Mouse (Mus musculus): ENCODE results near the gene Farsb.

DNA sequence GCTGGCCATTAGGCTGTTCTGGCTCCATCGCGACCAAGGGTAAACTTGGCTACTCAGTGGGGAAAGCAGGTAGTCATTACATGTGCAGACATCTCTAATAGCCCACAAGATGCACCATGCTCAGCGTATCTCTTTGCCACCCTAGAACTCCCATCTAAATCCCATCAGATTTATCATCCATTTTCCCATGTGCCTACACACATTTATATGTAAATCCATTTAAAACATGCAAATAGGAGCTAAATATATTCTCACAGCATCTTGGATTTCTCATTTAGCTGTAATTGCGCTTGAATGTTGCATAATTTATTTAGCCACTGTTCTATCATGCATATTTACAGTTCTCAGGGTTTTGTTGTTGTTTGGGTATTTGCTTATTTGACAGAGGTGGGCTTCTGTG, 107.7 kb downstream of the Farsb start:
- TF ChIP-seq CTCF (conservative IDR thresholded peaks at IDR 0.05; ENCODE audit: insufficient read depth, insufficient read length, low read depth, low read length) (no peak), POLR2A (IDR thresholded peaks at IDR 0.05; ENCODE audit: low read depth, low read length) (no peak)

Data from kidney, adult 2 months (tissue).